Mouse (Mus musculus): ENCODE measurements around the gene Plxnb2.

DNA sequence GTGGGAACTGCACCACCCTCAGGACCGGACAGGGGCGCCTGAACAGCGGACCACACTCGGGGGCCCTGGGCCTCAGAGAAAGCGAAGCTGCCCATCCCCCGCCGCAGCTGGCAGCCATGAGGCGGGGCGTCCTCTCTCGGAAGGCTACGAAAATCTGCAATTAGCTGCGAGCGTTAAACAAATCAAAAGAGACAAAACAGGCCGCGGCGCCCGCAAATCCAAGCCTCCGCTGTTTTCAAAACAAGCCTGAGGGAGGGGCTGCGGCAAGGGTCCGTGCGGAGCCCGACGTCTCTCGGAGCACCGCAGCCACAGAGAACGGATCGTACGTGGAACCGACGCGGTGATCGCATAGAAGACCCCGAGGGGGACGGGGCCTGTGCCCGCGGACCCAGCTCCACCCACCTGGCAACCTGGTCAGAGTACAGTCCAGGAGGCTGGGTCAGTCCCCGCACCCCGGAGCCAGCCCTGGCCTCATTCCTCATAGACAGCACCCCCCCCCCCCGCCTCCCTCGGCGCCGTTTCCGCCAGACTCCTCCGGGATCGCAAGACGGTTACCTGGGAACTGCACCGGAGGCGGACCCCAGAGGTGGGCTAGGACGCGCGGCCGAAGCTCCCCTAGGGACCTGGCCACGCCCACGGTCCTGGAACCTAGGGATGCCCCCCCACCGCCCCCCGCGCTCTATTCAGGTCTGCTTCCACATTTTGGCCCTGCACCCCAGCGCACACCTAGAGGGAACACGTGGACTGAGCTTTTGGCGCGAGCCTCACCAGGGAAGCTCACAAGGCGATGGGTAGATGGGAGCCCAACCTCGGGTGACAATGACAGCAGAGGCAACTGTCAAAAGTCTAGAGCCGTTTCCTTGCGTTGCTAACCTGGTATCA lies 7.3 kb downstream of the Plxnb2 start:
- 0 out of 2 replicates have a peak, but pooled peaks have one; percentile 6 for TF ChIP-seq CTCF (IDR thresholded peaks at IDR 0.05; ENCODE audit: borderline replicate concordance, extremely low read depth, insufficient read depth, insufficient read length)
- no peak for TF ChIP-seq POLR2A (IDR thresholded peaks at IDR 0.05; ENCODE audit: borderline replicate concordance, extremely low read depth, insufficient read depth, insufficient read length, poor library complexity, severe bottlenecking)

All from brain, embryonic 14.5 days (tissue).